Mouse (Mus musculus): ENCODE data around the gene Itprip. TPM values are rescaled to one million over a fixed set of nuclear protein-coding genes. Genes with fewer than 3 reads are reported as not detected.
"Not testable (repeated sequence)": the region's sequence is repeated elsewhere in the genome, so short reads cannot be mapped to it uniquely, and the experiment has no call there.

The Itprip gene
- polyA plus RNA-seq, 1 experiment from 2014 or later = 2.8 TPM

DNA sequence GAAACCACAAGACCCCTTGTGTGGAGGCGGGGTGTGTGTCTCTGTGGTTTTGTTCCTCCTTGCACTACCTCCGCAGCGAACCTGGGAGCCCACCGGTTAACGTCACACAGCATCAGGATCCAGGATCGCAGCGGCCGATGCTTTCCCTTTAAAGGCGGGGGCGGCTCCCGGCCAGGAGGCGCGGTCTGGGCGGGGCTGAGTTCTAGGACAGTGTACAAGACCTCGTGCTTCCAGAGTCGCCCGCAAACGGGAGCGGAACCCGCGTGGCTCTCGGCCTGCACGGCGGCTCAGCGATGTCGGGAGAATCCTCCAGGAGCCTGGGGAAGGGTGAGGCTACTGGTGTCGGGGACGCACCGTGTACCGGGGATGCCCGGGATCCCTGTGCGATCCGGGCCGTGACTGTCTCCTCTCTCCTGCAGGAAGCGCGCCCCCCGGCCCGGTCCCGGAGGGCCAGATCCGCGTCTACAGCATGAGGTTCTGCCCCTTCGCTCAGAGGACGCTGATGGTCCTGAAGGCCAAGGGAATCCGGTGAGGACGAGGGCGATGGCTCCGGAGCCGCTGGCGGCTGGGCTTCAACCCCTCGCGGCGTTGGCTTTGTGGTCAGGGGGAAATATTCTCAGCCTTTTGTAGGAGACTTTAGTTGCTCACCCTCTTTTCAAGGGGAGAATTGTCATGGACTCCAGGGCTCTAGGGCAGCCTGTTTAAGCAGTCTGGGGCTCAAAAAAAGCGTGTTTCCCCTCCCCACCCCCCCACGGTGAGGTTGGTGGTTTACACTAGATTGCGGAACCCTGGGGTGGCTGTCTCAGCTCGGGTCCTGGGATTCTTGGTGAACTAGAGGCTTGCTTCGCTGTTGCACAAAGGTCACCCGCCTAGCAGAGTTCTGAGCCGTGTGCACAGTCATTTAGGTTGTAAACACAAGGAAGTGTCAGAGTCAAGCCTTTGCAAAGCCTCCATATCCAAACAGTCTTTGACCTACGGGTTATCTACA, 64.0 kb downstream of the Itprip start, which contains the start of gene Gsto1:
Gsto1 (plus strand) TSS at position 175 of the 988 bp plus-strand sequence.
- DNase-seq (peak; percentile 90), ATAC-seq (peak; percentile 94)
- Histone ChIP-seq H3K9me3 (ENCODE audit: low read length) (no peaks in the 10 kb centered on the region), H3K4me2 (ENCODE audit: low read depth, low read length) (peak within 1 kb of the TSS; percentile 96), H3K9ac (replicated peaks) (peak within 1 kb of the TSS; percentile 79), H3K4me1 (ENCODE audit: insufficient read depth) (peaks cover 13% of the 10 kb centered on the region), H3K27me3 (ENCODE audit: insufficient read depth, low read length) (no peaks in the 10 kb centered on the region), H3K27ac (ENCODE audit: low read depth) (peak within 1 kb of the TSS; percentile 83), H3K36me3 (replicated peaks; ENCODE audit: insufficient read depth, low read length) (peaks cover 16% of the 10 kb centered on the region), H3K4me3 (ENCODE audit: low read depth, low read length) (peak within 1 kb of the TSS; percentile 60)
- WGBS (ENCODE audit: insufficient replicate concordance) = under 1% methylated on average over 59 of the region's 60 CpGs
- TF ChIP-seq CTCF (IDR thresholded peaks at IDR 0.05; ENCODE audit: low read depth) (no peak), EP300 (IDR thresholded peaks at IDR 0.05; ENCODE audit: low read depth) (no peak)

DNA sequence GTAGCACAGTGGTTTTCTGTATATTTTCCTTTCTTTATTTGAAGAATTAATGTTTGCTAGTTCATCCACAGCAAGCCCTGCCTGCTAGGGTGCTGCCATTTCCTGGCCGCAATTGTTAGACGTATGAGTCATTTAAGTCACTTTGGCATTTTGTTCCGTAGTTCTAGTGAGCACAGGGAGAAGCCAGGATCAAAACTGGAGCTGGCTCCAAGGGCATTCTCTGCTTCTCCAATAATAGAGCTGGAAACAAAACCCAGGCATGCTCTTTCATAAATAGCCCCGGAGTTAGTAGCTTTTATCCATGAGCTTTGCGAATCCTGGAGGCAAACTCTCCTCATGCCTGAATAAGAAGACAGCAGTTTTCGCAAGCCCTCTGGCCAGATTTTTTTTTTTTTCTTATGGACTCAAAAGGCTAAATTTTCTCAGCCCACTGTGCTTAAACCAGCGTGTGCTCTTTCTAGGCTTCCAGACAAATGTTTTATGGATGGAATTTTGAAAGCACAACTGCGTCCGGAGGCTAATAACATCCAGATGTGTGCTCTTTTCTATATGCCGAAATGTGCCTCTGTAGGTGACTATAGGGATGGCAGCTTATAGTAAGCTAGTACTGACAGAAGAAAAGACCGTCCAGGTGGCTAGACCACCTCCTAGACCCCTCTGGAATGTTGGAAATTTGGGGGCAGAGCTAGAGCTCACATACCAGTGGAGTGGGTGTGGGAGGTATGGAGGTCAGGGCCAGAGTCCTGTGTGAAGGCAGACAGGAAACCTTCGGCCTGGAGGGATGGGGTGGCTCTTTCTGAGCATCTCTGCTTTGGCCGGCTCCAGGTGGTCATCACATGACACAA, 64.9 kb downstream of the Itprip start:
- Histone ChIP-seq H3K4me2 (ENCODE audit: low read depth, low read length) (peak overlapping the region; percentile 96), H3K27me3 (ENCODE audit: insufficient read depth, low read length) (no peaks in the 10 kb centered on the region), H3K27ac (ENCODE audit: low read depth) (no peak overlapping the region), H3K36me3 (replicated peaks; ENCODE audit: insufficient read depth, low read length) (peaks cover 13% of the 10 kb centered on the region; the same call in 1 of the 2 replicates), H3K4me1 (ENCODE audit: insufficient read depth) (peaks cover 13% of the 10 kb centered on the region), H3K9ac (replicated peaks) (no peak overlapping the region), H3K4me3 (ENCODE audit: low read depth, low read length) (peak overlapping the region; percentile 60), H3K9me3 (ENCODE audit: low read length) (no peaks in the 10 kb centered on the region)
- WGBS (ENCODE audit: insufficient replicate concordance) = 28% methylated on average over 13 of the region's 13 CpGs
- TF ChIP-seq EP300 (IDR thresholded peaks at IDR 0.05; ENCODE audit: low read depth) = no peak
- TF ChIP-seq CTCF (IDR thresholded peaks at IDR 0.05; ENCODE audit: low read depth) = no peak
- no peak for DNase-seq
- peak; percentile 59 for ATAC-seq

DNA sequence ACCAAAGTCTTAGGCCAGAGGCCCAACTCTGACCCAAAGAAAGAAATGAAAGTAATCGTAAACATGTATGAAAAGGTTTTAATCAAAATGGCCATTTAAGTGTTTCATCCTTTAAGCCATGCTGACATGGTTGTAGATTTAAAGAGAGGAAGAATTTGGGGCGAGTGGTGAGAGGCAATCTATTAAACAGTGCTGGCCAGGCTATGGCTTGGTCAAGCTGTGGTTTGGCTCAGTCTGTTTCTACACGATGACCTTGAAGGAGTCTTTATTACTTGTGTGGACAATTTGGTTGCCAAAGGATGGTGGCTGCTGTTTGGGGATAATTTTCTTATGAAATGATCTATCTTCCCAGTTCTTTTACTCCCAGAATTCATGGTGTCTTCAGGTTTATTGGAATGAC, 66.0 kb downstream of the Itprip start:
- ATAC-seq (no peak), DNase-seq (no peak)
- peaks cover 13% of the 10 kb centered on the region for H3K4me1 ChIP-seq (ENCODE audit: insufficient read depth)
- no peak overlapping the region for H3K27ac ChIP-seq (ENCODE audit: low read depth)
- H3K27me3 ChIP-seq (ENCODE audit: insufficient read depth, low read length) = no peaks in the 10 kb centered on the region
- H3K4me2 ChIP-seq (ENCODE audit: low read depth, low read length) = no peak overlapping the region
- TF ChIP-seq EP300 (IDR thresholded peaks at IDR 0.05; ENCODE audit: low read depth) (no peak), CTCF (IDR thresholded peaks at IDR 0.05; ENCODE audit: low read depth) (no peak)
- WGBS (ENCODE audit: insufficient replicate concordance) = 77% methylated on average over 3 of the region's 3 CpGs
- no peak overlapping the region for H3K4me3 ChIP-seq (ENCODE audit: low read depth, low read length)
- no peak overlapping the region for H3K9ac ChIP-seq (replicated peaks)
- H3K9me3 ChIP-seq (ENCODE audit: low read length) = no peaks in the 10 kb centered on the region
- peaks cover 4% of the 10 kb centered on the region; the same call in 1 of the 2 replicates for H3K36me3 ChIP-seq (replicated peaks; ENCODE audit: insufficient read depth, low read length)

DNA sequence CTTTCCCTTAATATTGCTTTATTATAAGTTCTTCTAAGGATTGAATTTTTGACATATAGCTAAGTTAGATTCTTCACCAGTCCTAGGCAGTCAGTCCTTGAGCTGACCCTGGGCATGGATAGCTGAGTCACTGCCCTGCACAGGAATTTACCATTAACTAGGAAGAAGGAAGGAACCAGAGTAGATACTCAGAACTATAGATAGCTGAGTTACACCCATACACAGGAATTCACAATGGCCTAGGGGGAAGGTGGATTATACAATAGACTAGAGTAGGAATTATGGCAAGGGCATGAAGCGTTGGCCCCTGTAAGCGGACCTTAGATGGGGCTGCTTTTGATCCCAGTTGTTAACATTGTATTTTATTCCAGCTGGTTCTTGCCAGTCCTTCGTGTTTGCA, 67.0 kb downstream of the Itprip start:
- peaks cover 13% of the 10 kb centered on the region for H3K4me1 ChIP-seq (ENCODE audit: insufficient read depth)
- DNase-seq; H3K9ac ChIP-seq (replicated peaks); H3K27ac ChIP-seq (ENCODE audit: low read depth); H3K36me3 ChIP-seq (replicated peaks; ENCODE audit: insufficient read depth, low read length); H3K9me3 ChIP-seq (ENCODE audit: low read length); H3K4me2 ChIP-seq (ENCODE audit: low read depth, low read length); H3K4me3 ChIP-seq (ENCODE audit: low read depth, low read length); H3K27me3 ChIP-seq (ENCODE audit: insufficient read depth, low read length); ATAC-seq: not testable (repeated sequence)
- 71% methylated on average over 3 of the region's 3 CpGs for WGBS (ENCODE audit: insufficient replicate concordance)

GRCm38 (mm10) chr19:47849735-47850134, 69.4 kb downstream of the Itprip start:
- Histone ChIP-seq H3K9me3 (ENCODE audit: low read length) (no peaks in the 10 kb centered on the region), H3K36me3 (replicated peaks; ENCODE audit: insufficient read depth, low read length) (no peaks in the 10 kb centered on the region), H3K4me3 (ENCODE audit: low read depth, low read length) (no peak overlapping the region), H3K4me1 (ENCODE audit: insufficient read depth) (peaks cover 5% of the 10 kb centered on the region; the same call in 1 of the 2 replicates), H3K27me3 (ENCODE audit: insufficient read depth, low read length) (no peaks in the 10 kb centered on the region), H3K27ac (ENCODE audit: low read depth) (no peak overlapping the region), H3K4me2 (ENCODE audit: low read depth, low read length) (no peak overlapping the region), H3K9ac (replicated peaks) (no peak overlapping the region)
- no peak for TF ChIP-seq EP300 (IDR thresholded peaks at IDR 0.05; ENCODE audit: low read depth)
- TF ChIP-seq CTCF (IDR thresholded peaks at IDR 0.05; ENCODE audit: low read depth) = no peak
- DNase-seq = no peak
- WGBS (ENCODE audit: insufficient replicate concordance) = 73% methylated on average over 3 of the region's 3 CpGs
- ATAC-seq = no peak

Small RNA genes within 50 kb of the gene (microRNA-seq; reads per million reads assigned to microRNA genes)
- gene Gm22240 = not detected

Other genes with a start within 250 kb of the Itprip start
- 0.11 and 0.14 TPM in 2 replicates for gene Col17a1, start 227.2 kb downstream of the Itprip start, polyA plus RNA-seq (2015; fragmentation: Nextera tagmentation; extraction: Ambion mirVana)
- 69.3 and 69.6 TPM in 2 replicates for gene Sfr1, start 187.6 kb downstream of the Itprip start, polyA plus RNA-seq (2015; fragmentation: Nextera tagmentation; extraction: Ambion mirVana)
- 151 and 198 TPM in 2 replicates for gene Gsto1, start 64.3 kb downstream of the Itprip start, polyA plus RNA-seq (2015; fragmentation: Nextera tagmentation; extraction: Ambion mirVana)
- 0.25 and 0.39 TPM in 2 replicates for gene Gsto2, start 53.8 kb downstream of the Itprip start, polyA plus RNA-seq (2015; fragmentation: Nextera tagmentation; extraction: Ambion mirVana)
- 0.05 TPM in 1 of 2 replicates, not detected in the other for gene Cfap43, start within 50 bp of the Itprip start, polyA plus RNA-seq (2015; fragmentation: Nextera tagmentation; extraction: Ambion mirVana)
- gene Cfap58, start 18.4 kb upstream of the Itprip start, polyA plus RNA-seq (2015; fragmentation: Nextera tagmentation; extraction: Ambion mirVana) = not detected in 2 replicates